Mouse (Mus musculus): ENCODE measurements around the gene Clec4f. TPM values are rescaled to one million over a fixed set of nuclear protein-coding genes. Genes with fewer than 3 reads are reported as not detected.

Gene Clec4f
- polyA plus RNA-seq, 1 experiment from 2014 or later: 0.18 TPM

Other genes starting within 250 kb of the Clec4f start
- gene Tet3, start 197.1 kb downstream of the Clec4f start, polyA plus RNA-seq (2015; fragmentation: Nextera tagmentation; extraction: Ambion mirVana): 51.0 and 51.4 TPM in 2 replicates
- gene Dguok, start 149.2 kb downstream of the Clec4f start, polyA plus RNA-seq (2015; fragmentation: Nextera tagmentation; extraction: Ambion mirVana): 75.6 and 83.8 TPM in 2 replicates
- gene Actg2, start 119.9 kb downstream of the Clec4f start, polyA plus RNA-seq (2015; fragmentation: Nextera tagmentation; extraction: Ambion mirVana): 25.1 and 130 TPM in 2 replicates
- gene Stambp, start 83.5 kb downstream of the Clec4f start, polyA plus RNA-seq (2015; fragmentation: Nextera tagmentation; extraction: Ambion mirVana): 22.0 and 25.1 TPM in 2 replicates
- not detected in 2 replicates for gene Cd207, start 21.7 kb upstream of the Clec4f start, polyA plus RNA-seq (2015; fragmentation: Nextera tagmentation; extraction: Ambion mirVana)
- not detected in 2 replicates for gene Vax2, start 55.1 kb upstream of the Clec4f start, polyA plus RNA-seq (2015; fragmentation: Nextera tagmentation; extraction: Ambion mirVana)
- gene Atp6v1b1, start 86.8 kb upstream of the Clec4f start, polyA plus RNA-seq (2015; fragmentation: Nextera tagmentation; extraction: Ambion mirVana): 7.0 and 8.1 TPM in 2 replicates
- gene Ankrd53, start 106.5 kb upstream of the Clec4f start, polyA plus RNA-seq (2015; fragmentation: Nextera tagmentation; extraction: Ambion mirVana): not detected in 2 replicates
- 79.7 and 86.7 TPM in 2 replicates for gene Tex261, start 119.6 kb upstream of the Clec4f start, polyA plus RNA-seq (2015; fragmentation: Nextera tagmentation; extraction: Ambion mirVana)
- gene Nagk, start 138.8 kb upstream of the Clec4f start, polyA plus RNA-seq (2015; fragmentation: Nextera tagmentation; extraction: Ambion mirVana): 49.8 and 54.1 TPM in 2 replicates
- 16.8 and 25.7 TPM in 2 replicates for gene Paip2b, start 175.6 kb upstream of the Clec4f start, polyA plus RNA-seq (2015; fragmentation: Nextera tagmentation; extraction: Ambion mirVana)
- gene Zfp638, start 210.9 kb upstream of the Clec4f start, polyA plus RNA-seq (2015; fragmentation: Nextera tagmentation; extraction: Ambion mirVana): 56.9 and 67.7 TPM in 2 replicates